Mouse (Mus musculus) liver, embryonic 14.5 days (tissue): ENCODE data around the gene Galntl6.

Source experiments
- CTCF ChIP-seq: IDR thresholded peaks from 2 replicates; pipeline ENCODE4 v1.5.1; 2016; ENCODE audit warnings: antibody characterized with exemption, low read depth, control low read depth
- EP300 ChIP-seq: IDR thresholded peaks from 2 replicates; pipeline ENCODE4 v1.6.1; 2016; ENCODE audit warnings: antibody characterized with exemption, low read depth

- no peak for TF ChIP-seq CTCF
- TF ChIP-seq EP300 = no peak
Observed at GRCm38 (mm10) chr8:58912840-58913639, 600 bp upstream of the Galntl6 start.
